ENCODE assay signal across 16 mouse cellular contexts in genomic region chr17:62851268-62851667, GRCm38 (mm10). TPM values are rescaled to one million over a fixed set of nuclear protein-coding genes. Genes with fewer than 3 reads are reported as not detected.
DNase-seq lines count a peak whose midpoint lies in the region; ATAC-seq lines count a peak whose summit lies in the region.
"Had no signal": no experiment of that assay in that cellular context is flagged by ENCODE, and none has a peak within 500 bp of the region (broad histone marks: within the 10 kb centered on the region; RNA-seq: fewer than 3 reads in every experiment).

No protein-coding gene starts in this region.

- no peak for DNase-seq in embryonic facial prominence, embryonic 14.5 days (ENCODE audit: low spot score)
- DNase-seq in embryonic facial prominence, embryonic 10.5 days (ENCODE audit: low spot score) = no peak
- DNase-seq in kidney, postnatal 25 days = no peak
- DNase-seq in MN1 (ENCODE audit: low spot score) = peak; percentile 23
- DNase-seq in Muller cell, postnatal 12 days (ENCODE audit: inconsistent ontology term) = no peak
- no peak for DNase-seq in spleen, postnatal 14 days (ENCODE audit: low spot score in 2 of 2)
- DNase-seq: cerebellum, adult 11-12 months; gastrocnemius, adult 2 months had no signal

- H3K27ac ChIP-seq in embryonic facial prominence, embryonic 14.5 days (replicated peaks; ENCODE audit: low read depth, low read length) = no peak overlapping the region
- H3K27ac ChIP-seq in embryonic facial prominence, embryonic 10.5 days (replicated peaks) = no peak overlapping the region
- H3K27ac ChIP-seq in kidney, embryonic 15.5 days = no peak overlapping the region
- H3K27ac ChIP-seq: gastrocnemius, adult 2 months; left cerebral cortex, adult 2 months; limb, embryonic 12.5 days; liver, embryonic 15.5 days; macrophage had no signal

- H3K4me1 ChIP-seq in embryonic facial prominence, embryonic 14.5 days (ENCODE audit: control insufficient read depth, insufficient read depth, low read length) = peaks cover 9% of the 10 kb centered on the region
- peaks cover 68% of the 10 kb centered on the region for H3K4me1 ChIP-seq in embryonic facial prominence, embryonic 10.5 days
- peaks cover 32% of the 10 kb centered on the region for H3K4me1 ChIP-seq in kidney, embryonic 15.5 days
- H3K4me1 ChIP-seq: liver, embryonic 15.5 days had no signal

- no peaks in the 10 kb centered on the region for H3K36me3 ChIP-seq in embryonic facial prominence, embryonic 14.5 days (ENCODE audit: control insufficient read depth, insufficient read depth, low read length)
- H3K36me3 ChIP-seq in embryonic facial prominence, embryonic 10.5 days (replicated peaks) = no peaks in the 10 kb centered on the region
- no peaks in the 10 kb centered on the region for H3K36me3 ChIP-seq in kidney, embryonic 15.5 days
- H3K36me3 ChIP-seq: limb, embryonic 12.5 days; liver, embryonic 15.5 days had no signal

- H3K9me3 ChIP-seq in embryonic facial prominence, embryonic 14.5 days (ENCODE audit: control insufficient read depth, low read length) = no peaks in the 10 kb centered on the region
- H3K9me3 ChIP-seq in embryonic facial prominence, embryonic 10.5 days = no peaks in the 10 kb centered on the region
- no peaks in the 10 kb centered on the region for H3K9me3 ChIP-seq in kidney, embryonic 15.5 days (replicated peaks)
- H3K9me3 ChIP-seq: limb, embryonic 12.5 days; liver, embryonic 15.5 days had no signal

- no peaks in the 10 kb centered on the region for H3K27me3 ChIP-seq in embryonic facial prominence, embryonic 14.5 days (replicated peaks; ENCODE audit: control insufficient read depth, insufficient read depth, low read length)
- no peaks in the 10 kb centered on the region for H3K27me3 ChIP-seq in embryonic facial prominence, embryonic 10.5 days (replicated peaks; ENCODE audit: low read depth, poor library complexity, severe bottlenecking)
- no peaks in the 10 kb centered on the region for H3K27me3 ChIP-seq in kidney, embryonic 15.5 days
- H3K27me3 ChIP-seq: liver, embryonic 15.5 days had no signal

- no peak overlapping the region for H3K4me3 ChIP-seq in embryonic facial prominence, embryonic 14.5 days (ENCODE audit: low read depth, low read length)
- H3K4me3 ChIP-seq in embryonic facial prominence, embryonic 10.5 days = no peak overlapping the region
- no peak overlapping the region for H3K4me3 ChIP-seq in kidney, embryonic 15.5 days (replicated peaks)
- H3K4me3 ChIP-seq: gastrocnemius, adult 2 months; left cerebral cortex, adult 2 months; limb, embryonic 12.5 days; liver, embryonic 15.5 days had no signal

- no peak overlapping the region for H3K4me2 ChIP-seq in embryonic facial prominence, embryonic 14.5 days (ENCODE audit: low read depth, low read length)
- no peak overlapping the region for H3K4me2 ChIP-seq in kidney, embryonic 15.5 days
- H3K4me2 ChIP-seq: limb, embryonic 12.5 days; liver, embryonic 15.5 days had no signal

- ATAC-seq in embryonic facial prominence, embryonic 14.5 days (ENCODE audit: low read depth) = peak; percentile 61; the same call in 1 of the 2 replicates
- ATAC-seq in kidney, embryonic 15.5 days (replicated peaks; ENCODE audit: low FRiP score) = peak; percentile 74; the same call in 1 of the 2 replicates
- peak; percentile 48; the same call in 1 of the 2 replicates for ATAC-seq in megakaryocyte progenitor cell, adult 5-6 weeks (replicated peaks; ENCODE audit: poor library complexity)
- ATAC-seq: forebrain, embryonic 14.5 days had no signal

- H3K9ac ChIP-seq in embryonic facial prominence, embryonic 14.5 days (ENCODE audit: low read depth, low read length) = no peak overlapping the region
- H3K9ac ChIP-seq in kidney, embryonic 15.5 days = no peak overlapping the region
- H3K9ac ChIP-seq: limb, embryonic 12.5 days; liver, embryonic 15.5 days had no signal

- 39% methylated on average over 7 of the region's 7 CpGs for WGBS in embryonic facial prominence, embryonic 14.5 days
- WGBS in embryonic facial prominence, embryonic 10.5 days = 40% methylated on average over 7 of the region's 7 CpGs
- 33% methylated on average over 7 of the region's 7 CpGs for WGBS in kidney, embryonic 15.5 days

RNA-seq across cellular contexts. Expression of gene Efna5, which starts 29.8 kb away (rescaled TPM):
- 56.6 and 63.1 TPM in 2 replicates for polyA plus RNA-seq in embryonic facial prominence, embryonic 14.5 days (2014; fragmentation: Nextera tagmentation; extraction: Ambion mirVana)
- polyA plus RNA-seq in embryonic facial prominence, embryonic 10.5 days (2016; fragmentation: Nextera tagmentation; extraction: Ambion mirVana) = 56.9 and 61.8 TPM in 2 replicates
- polyA plus RNA-seq in kidney, embryonic 15.5 days (2015; fragmentation: Nextera tagmentation; extraction: Ambion mirVana) = 29.9 and 33.7 TPM in 2 replicates
- total RNA-seq in megakaryocyte progenitor cell, adult 5-6 weeks (2015) = not detected in 2 replicates
- not detected in 2 replicates for total RNA-seq in megakaryocyte progenitor cell, adult 5-6 weeks (2017)
- total RNA-seq: hematopoietic stem cell, adult 5-6 weeks had no signal
- polyA plus RNA-seq: macrophage had no signal
